Mouse (Mus musculus) liver, adult 2 months (tissue): ENCODE measurements around the gene Plxnd1. TPM values are rescaled to one million over a fixed set of nuclear protein-coding genes. Genes with fewer than 3 reads are reported as not detected.

Experiments used
- DNase-seq: peaks from one replicate; pipeline ENCODE4 v3.0.0-alpha.2; 2011; ENCODE audit warnings: low read depth, low spot score; ENCODE audit errors: extremely low read depth
- H3K27ac ChIP-seq: fragments of 200-500 bp; replicated peaks from 2 replicates; pipeline ENCODE4 v1.5.1; 2012; ENCODE audit warnings: low read depth, mild to moderate bottlenecking, control low read depth, inconsistent platforms, low read length; ENCODE audit not compliant: insufficient read depth
- H3K27me3 ChIP-seq: fragments of 200-500 bp; 2 replicates; pipeline ENCODE4 v1.6.1; 2012; ENCODE audit warnings: mild to moderate bottlenecking, moderate library complexity, low read length, inconsistent platforms; ENCODE audit not compliant: control insufficient read depth, insufficient read depth
- H3K36me3 ChIP-seq: fragments of 200-500 bp; 2 replicates; pipeline ENCODE4 v1.6.1; 2012; ENCODE audit warnings: low read length, inconsistent platforms; ENCODE audit not compliant: control insufficient read depth, insufficient read depth
- H3K4me1 ChIP-seq: fragments of 200-500 bp; 2 replicates; pipeline ENCODE4 v1.6.1; 2011; ENCODE audit warnings: low read length; ENCODE audit not compliant: control insufficient read depth, insufficient read depth
- H3K4me3 ChIP-seq: fragments of 200-500 bp; 2 replicates; pipeline ENCODE4 v1.5.1; 2011; ENCODE audit warnings: low read depth, mild to moderate bottlenecking, control low read depth, low read length, moderate library complexity; ENCODE audit not compliant: insufficient read depth
- H3K79me2 ChIP-seq: fragments of 200-500 bp; 2 replicates; pipeline ENCODE4 v1.6.1; 2012; ENCODE audit warnings: inconsistent platforms, mild to moderate bottlenecking, low read length, moderate library complexity; ENCODE audit not compliant: control insufficient read depth, insufficient read depth
- H3K9ac ChIP-seq: fragments of 200-500 bp; 2 replicates; pipeline ENCODE4 v1.6.1; 2012; ENCODE audit warnings: low read depth, mild to moderate bottlenecking, control low read depth, inconsistent platforms, low read length
- CTCF ChIP-seq: fragments of 200-500 bp; IDR thresholded peaks from 2 replicates; pipeline ENCODE4 v1.5.1; 2011; ENCODE audit warnings: low read depth, low read length, control low read depth
- POLR2A ChIP-seq: fragments of 200-500 bp; IDR thresholded peaks from 2 replicates; pipeline ENCODE4 v1.6.1; 2011; ENCODE audit warnings: low read length, control low read depth; ENCODE audit not compliant: insufficient read depth; ENCODE audit errors: extremely low read depth
- WGBS: fragments of 180-500 bp; shearing (Covaris S2); methylation state at CpG from one replicate; pipeline ENCODE4 v1.1.7; 2018; 5-methylcytosine and 5-hydroxymethylcytosine counted together
- polyA plus RNA-seq: library from polyadenylated mRNA; depleted of rRNA; stranded (reverse); fragments of >200 nt; gene quantifications from 2 replicates; pipeline ENCODE4 v1.2.3, GENCODE M21; 2012
- total RNA-seq: library from RNA; depleted of rRNA; stranded (reverse); fragments of >200 nt; gene quantifications from 2 replicates; pipeline ENCODE4 v1.2.3, GENCODE M21; 2014

Gene Plxnd1
- total and polyA plus RNA-seq, 2 experiments: 12.4 to 18.4 TPM

GRCm38 (mm10) chr6:115969103-115969502 lies 25.7 kb downstream of the Plxnd1 start:
- no peak overlapping the region for H3K4me3 ChIP-seq
- WGBS: 87% methylated on average over 9 of the region's 9 CpGs
- peaks cover 4% of the 10 kb centered on the region; the same call in 1 of the 2 replicates for H3K4me1 ChIP-seq
- no peak overlapping the region for H3K9ac ChIP-seq
- no peak for DNase-seq
- H3K27ac ChIP-seq: no peak overlapping the region
- H3K27me3 ChIP-seq: no peaks in the 10 kb centered on the region
- TF ChIP-seq POLR2A (no peak), CTCF (no peak)
- no peaks in the 10 kb centered on the region for H3K79me2 ChIP-seq
- H3K36me3 ChIP-seq: no peaks in the 10 kb centered on the region

DNA sequence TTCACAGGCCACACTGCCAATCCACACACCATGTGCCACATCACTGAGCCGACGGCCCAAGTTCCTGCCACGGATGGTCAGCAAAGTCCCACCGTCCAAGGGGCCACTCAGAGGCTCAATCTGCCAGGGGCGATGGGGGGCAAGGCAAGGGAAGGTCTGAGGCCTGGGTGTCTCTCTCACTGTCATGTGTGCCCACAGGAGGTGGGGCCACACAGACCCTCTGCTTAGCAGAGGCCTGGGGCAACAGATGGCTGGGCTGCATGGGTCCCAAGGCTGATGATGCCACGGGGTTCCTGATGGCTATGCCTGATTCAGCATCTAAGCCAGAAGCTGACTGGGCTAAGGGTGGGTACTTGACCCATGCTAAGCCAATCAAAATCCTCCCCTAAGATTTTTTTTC lies 26.1 kb downstream of the Plxnd1 start:
- Histone ChIP-seq H3K36me3 (no peaks in the 10 kb centered on the region), H3K79me2 (no peaks in the 10 kb centered on the region), H3K27ac (no peak overlapping the region), H3K4me3 (no peak overlapping the region), H3K27me3 (no peaks in the 10 kb centered on the region), H3K4me1 (peaks cover 4% of the 10 kb centered on the region; the same call in 1 of the 2 replicates), H3K9ac (no peak overlapping the region)
- TF ChIP-seq POLR2A (no peak), CTCF (no peak)
- no peak for DNase-seq
- 89% methylated on average over 6 of the region's 6 CpGs for WGBS

GRCm38 (mm10) chr6:115968086-115968485 lies 26.7 kb downstream of the Plxnd1 start:
- Histone ChIP-seq H3K27me3 (no peaks in the 10 kb centered on the region), H3K4me1 (peaks cover 4% of the 10 kb centered on the region; the same call in 1 of the 2 replicates), H3K79me2 (no peaks in the 10 kb centered on the region), H3K9ac (no peak overlapping the region), H3K36me3 (no peaks in the 10 kb centered on the region), H3K4me3 (no peak overlapping the region), H3K27ac (no peak overlapping the region)
- no peak for TF ChIP-seq POLR2A
- DNase-seq: no peak
- WGBS: 69% methylated on average over 5 of the region's 5 CpGs

DNA sequence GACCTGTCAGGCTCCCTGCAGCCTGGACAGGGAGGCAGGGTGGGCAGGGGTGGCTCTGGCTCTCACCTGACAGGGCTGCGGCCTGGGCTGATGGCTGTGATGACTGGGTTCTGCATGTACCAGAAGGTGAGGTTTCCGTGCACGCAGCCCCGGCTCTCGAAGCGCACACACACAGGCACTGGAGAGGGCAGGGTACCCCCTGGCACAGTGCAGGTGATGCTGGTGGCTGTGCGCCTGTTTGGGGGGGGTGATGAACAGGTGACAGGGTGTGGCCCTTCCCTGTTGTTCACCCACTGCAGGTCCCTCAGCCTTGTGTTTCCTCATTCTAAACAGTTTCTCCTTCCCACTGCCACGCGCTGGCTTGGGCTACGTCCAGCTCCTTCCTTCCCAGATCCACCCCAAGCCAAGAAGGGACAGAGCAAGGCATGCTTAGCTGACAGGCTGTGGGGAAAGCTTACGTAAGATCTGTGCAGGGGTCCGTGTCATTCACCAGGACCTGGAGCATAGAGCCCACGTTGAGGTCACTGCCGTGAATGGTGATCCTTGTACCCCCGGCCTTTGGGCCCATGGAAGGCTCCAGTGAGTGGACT lies 27.4 kb downstream of the Plxnd1 start:
- H3K36me3 ChIP-seq: no peaks in the 10 kb centered on the region
- WGBS: 89% methylated on average over 15 of the region's 15 CpGs
- no peak overlapping the region for H3K27ac ChIP-seq
- H3K4me1 ChIP-seq: peaks cover 4% of the 10 kb centered on the region; the same call in 1 of the 2 replicates
- H3K9ac ChIP-seq: no peak overlapping the region
- TF ChIP-seq POLR2A (no peak), CTCF (no peak)
- no peaks in the 10 kb centered on the region for H3K79me2 ChIP-seq
- H3K27me3 ChIP-seq: no peaks in the 10 kb centered on the region
- no peak overlapping the region for H3K4me3 ChIP-seq
- no peak for DNase-seq

- H3K79me2 ChIP-seq: no peaks in the 10 kb centered on the region
- DNase-seq: no peak
- WGBS: 93% methylated on average over 19 of the region's 19 CpGs
- no peaks in the 10 kb centered on the region for H3K36me3 ChIP-seq
- no peaks in the 10 kb centered on the region for H3K27me3 ChIP-seq
- peaks cover under 1% of the 10 kb centered on the region; the same call in 1 of the 2 replicates for H3K4me1 ChIP-seq
- TF ChIP-seq CTCF (no peak), POLR2A (no peak)
- no peak overlapping the region for H3K4me3 ChIP-seq
- no peak overlapping the region for H3K9ac ChIP-seq
- H3K27ac ChIP-seq: no peak overlapping the region
Measured at GRCm38 (mm10) chr6:115966227-115966966, 28.4 kb downstream of the Plxnd1 start.

- TF ChIP-seq POLR2A (no peak), CTCF (no peak)
- WGBS: 79% methylated on average over 9 of the region's 9 CpGs
- no peaks in the 10 kb centered on the region for H3K36me3 ChIP-seq
Measured at GRCm38 (mm10) chr6:115963656-115964055, 31.1 kb downstream of the Plxnd1 start.

More at GRCm38 (mm10) chr6:115963656-115964055, 31.1 kb downstream of the Plxnd1 start:
- Histone ChIP-seq H3K79me2 (no peaks in the 10 kb centered on the region), H3K9ac (no peak overlapping the region), H3K4me1 (no peaks in the 10 kb centered on the region), H3K27ac (no peak overlapping the region), H3K27me3 (no peaks in the 10 kb centered on the region), H3K4me3 (no peak overlapping the region)
- DNase-seq: no peak
